Mouse (Mus musculus): ENCODE measurements around the gene Banp. TPM values are rescaled to one million over a fixed set of nuclear protein-coding genes. Genes with fewer than 3 reads are reported as not detected.

Gene Banp
- 37.8 and 50.5 TPM in 2 replicates for polyA plus RNA-seq (2014; fragmentation: Nextera tagmentation; extraction: Ambion mirVana)

DNA sequence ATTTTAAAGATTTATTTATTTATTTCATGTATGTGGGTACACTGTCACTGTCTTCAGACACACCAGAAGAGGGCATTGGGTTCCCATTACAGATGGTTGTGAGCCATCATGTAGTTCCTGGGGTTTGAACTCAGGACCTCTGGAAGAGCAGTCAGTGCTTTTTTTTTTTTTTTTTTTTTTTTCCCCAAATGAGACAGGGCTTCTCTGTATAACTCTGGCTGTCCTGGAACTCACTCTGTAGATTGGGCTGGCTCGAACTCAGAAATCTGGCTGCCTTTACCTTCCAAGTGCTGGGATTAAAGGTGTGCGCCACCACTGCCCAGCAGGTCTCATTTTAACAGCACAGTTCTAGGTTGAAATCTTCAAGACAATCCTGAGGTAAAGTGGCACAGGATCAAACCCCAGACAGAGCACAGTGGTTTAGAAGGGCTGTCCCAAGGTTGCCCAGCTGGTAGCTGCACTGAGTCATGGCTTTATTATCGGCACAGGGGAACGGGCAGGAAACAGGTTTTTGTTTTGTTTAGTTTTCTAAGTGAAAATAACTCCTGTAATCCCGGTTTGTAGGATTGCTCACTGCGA, at the start of gene Banp:
Gene Banp (plus strand): TSS at position 529 of the 579 bp plus-strand sequence.
- ATAC-seq (ENCODE audit: low FRiP score): no peak
- H3K27me3 ChIP-seq (ENCODE audit: control insufficient read depth, insufficient read depth, low read length): no peaks in the 10 kb centered on the region
- peak within 1 kb of the TSS; percentile 97 for H3K4me2 ChIP-seq (replicated peaks)
- 68% methylated on average over 6 of the region's 6 CpGs for WGBS
- no peaks in the 10 kb centered on the region for H3K9me3 ChIP-seq (ENCODE audit: control insufficient read depth, low read length)
- peaks cover 5% of the 10 kb centered on the region; the same call in 1 of the 2 replicates for H3K36me3 ChIP-seq (replicated peaks; ENCODE audit: control insufficient read depth, insufficient read depth)
- no peak for DNase-seq (ENCODE audit: low spot score)
- H3K4me1 ChIP-seq (replicated peaks; ENCODE audit: control insufficient read depth, insufficient read depth, low read length): peaks cover 29% of the 10 kb centered on the region
- H3K27ac ChIP-seq: peak within 1 kb of the TSS; percentile 95
- H3K9ac ChIP-seq: peak within 1 kb of the TSS; percentile 95
- peak within 1 kb of the TSS; percentile 92 for H3K4me3 ChIP-seq (replicated peaks; ENCODE audit: low read length)

DNA sequence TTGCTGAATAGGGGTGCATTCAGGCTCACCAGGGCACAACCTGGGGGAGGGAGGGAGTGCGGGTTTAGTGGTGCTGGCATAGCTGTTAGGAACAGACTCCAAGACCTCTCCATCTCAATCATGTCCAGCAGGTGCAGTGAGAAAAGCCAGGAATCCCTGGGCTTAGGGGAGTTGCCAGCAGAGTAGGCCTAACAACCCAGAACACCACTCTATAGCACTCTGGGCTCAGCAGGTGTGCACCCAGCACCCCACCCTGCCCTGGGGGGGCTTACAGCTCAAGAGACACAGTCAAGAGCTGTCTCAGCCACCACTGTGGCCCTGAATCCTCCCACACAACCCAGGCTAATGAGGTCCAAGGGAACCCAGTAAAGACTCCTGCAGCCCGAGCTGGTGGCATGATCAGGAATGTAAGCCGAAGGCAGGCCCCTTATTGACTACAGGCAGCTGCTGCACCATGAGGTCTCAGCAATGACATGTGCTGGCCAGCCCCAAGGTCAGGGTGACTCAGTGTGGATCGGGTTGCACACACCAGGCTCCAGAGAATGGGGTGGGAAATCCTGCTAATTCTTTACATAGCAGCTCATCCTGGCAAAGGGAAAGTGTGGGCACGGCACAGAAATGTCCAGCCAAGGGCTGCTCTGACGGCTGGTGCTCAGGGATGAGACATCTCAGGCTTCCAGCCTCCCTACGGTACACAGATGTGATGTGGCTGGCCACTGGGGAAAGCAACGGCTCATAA, 47.9 kb upstream of the Banp start:
- Histone ChIP-seq H3K36me3 (replicated peaks; ENCODE audit: control insufficient read depth, insufficient read depth) (no peaks in the 10 kb centered on the region), H3K9me3 (ENCODE audit: control insufficient read depth, low read length) (no peaks in the 10 kb centered on the region), H3K4me3 (replicated peaks; ENCODE audit: low read length) (no peak overlapping the region), H3K27me3 (ENCODE audit: control insufficient read depth, insufficient read depth, low read length) (no peaks in the 10 kb centered on the region), H3K4me2 (replicated peaks) (peak overlapping the region; percentile 13; the same call in 1 of the 2 replicates), H3K27ac (no peak overlapping the region; the same call in 1 of the 2 replicates), H3K4me1 (replicated peaks; ENCODE audit: control insufficient read depth, insufficient read depth, low read length) (peaks cover 43% of the 10 kb centered on the region), H3K9ac (peak overlapping the region; percentile 25; the same call in 1 of the 2 replicates)
- 63% methylated on average over 8 of the region's 8 CpGs for WGBS
- DNase-seq (ENCODE audit: low spot score): no peak
- no peak for ATAC-seq (ENCODE audit: low FRiP score)

DNA sequence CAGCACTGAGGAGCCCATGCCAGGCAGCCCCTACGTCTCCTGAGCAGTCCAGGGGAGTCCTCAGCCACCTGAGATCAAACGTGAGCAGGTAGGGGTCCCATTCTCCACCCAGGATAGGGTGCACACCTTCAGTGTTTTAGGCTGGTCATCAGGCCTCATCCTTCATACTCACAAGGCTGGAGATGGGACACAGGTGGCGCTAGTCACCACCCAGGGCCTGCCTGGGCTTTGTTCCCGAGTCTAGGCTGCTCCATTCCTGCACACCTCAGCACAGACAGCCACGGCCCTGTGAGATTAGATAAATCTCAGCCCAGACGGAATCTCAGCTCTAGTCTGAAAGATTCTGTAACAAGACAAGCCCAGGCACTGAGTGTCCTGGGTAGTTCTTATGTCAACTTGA, 45.6 kb upstream of the Banp start:
- Histone ChIP-seq H3K4me1 (replicated peaks; ENCODE audit: control insufficient read depth, insufficient read depth, low read length) (peaks cover 25% of the 10 kb centered on the region), H3K27ac (no peak overlapping the region), H3K9ac (0 out of 2 replicates have a peak overlapping the region, but pooled peaks have one; percentile 68), H3K4me3 (replicated peaks; ENCODE audit: low read length) (peak overlapping the region; percentile 66; the same call in 1 of the 2 replicates), H3K9me3 (ENCODE audit: control insufficient read depth, low read length) (no peaks in the 10 kb centered on the region), H3K4me2 (replicated peaks) (no peak overlapping the region), H3K27me3 (ENCODE audit: control insufficient read depth, insufficient read depth, low read length) (no peaks in the 10 kb centered on the region; the same call in 1 of the 2 replicates), H3K36me3 (replicated peaks; ENCODE audit: control insufficient read depth, insufficient read depth) (no peaks in the 10 kb centered on the region)
- no peak for ATAC-seq (ENCODE audit: low FRiP score)
- 68% methylated on average over 6 of the region's 6 CpGs for WGBS
- DNase-seq (ENCODE audit: low spot score): no peak

DNA sequence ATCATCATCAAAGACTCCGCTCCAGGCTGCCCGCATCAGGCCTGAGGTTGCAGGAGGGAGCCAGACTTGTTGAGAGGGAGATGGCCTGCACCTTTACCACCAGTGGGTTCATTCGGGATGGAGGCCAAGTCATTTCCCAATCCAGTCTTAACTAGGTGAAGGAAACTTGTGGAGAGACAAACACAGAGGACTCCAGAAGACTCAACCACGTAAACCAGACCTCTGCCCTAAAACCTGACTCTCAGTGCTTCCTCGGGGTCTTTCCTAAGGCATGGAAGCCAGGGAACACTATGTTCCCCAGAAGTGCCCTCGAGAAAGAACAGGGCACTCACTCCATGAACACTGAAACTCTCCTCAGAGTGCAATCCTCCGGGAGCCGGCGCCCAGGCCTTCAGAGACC, 44.6 kb upstream of the Banp start:
- H3K9ac ChIP-seq: peak overlapping the region; percentile 68
- WGBS: 85% methylated on average over 9 of the region's 9 CpGs
- DNase-seq (ENCODE audit: low spot score) (no peak), ATAC-seq (ENCODE audit: low FRiP score) (no peak)
- H3K27ac ChIP-seq: no peak overlapping the region
- H3K4me3 ChIP-seq (replicated peaks; ENCODE audit: low read length): peak overlapping the region; percentile 66
- H3K27me3 ChIP-seq (ENCODE audit: control insufficient read depth, insufficient read depth, low read length): no peaks in the 10 kb centered on the region; the same call in 1 of the 2 replicates
- peak overlapping the region; percentile 78 for H3K4me2 ChIP-seq (replicated peaks)
- H3K9me3 ChIP-seq (ENCODE audit: control insufficient read depth, low read length): no peaks in the 10 kb centered on the region
- H3K4me1 ChIP-seq (replicated peaks; ENCODE audit: control insufficient read depth, insufficient read depth, low read length): peaks cover 22% of the 10 kb centered on the region
- no peaks in the 10 kb centered on the region for H3K36me3 ChIP-seq (replicated peaks; ENCODE audit: control insufficient read depth, insufficient read depth)

DNA sequence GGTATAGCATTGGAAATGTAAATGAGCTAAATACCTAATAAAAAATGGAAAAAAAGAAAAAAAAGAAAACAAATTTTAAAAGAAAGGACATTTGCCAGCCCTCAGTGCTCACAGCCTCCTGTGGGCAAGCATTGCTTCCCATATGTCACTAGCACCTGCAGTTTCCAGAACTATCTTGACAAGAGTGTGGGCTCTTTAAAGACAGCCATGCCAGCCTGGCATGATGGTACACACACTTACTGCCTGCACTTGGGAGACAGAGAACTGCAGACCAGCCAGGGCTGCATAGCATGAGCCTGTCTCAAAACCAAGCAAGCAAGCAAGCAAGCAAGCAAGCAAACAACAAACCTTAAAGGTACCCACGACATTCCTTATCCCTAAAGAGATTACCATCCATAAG, 44.1 kb upstream of the Banp start:
- ATAC-seq (ENCODE audit: low FRiP score) (no peak), DNase-seq (ENCODE audit: low spot score) (no peak)
- Histone ChIP-seq H3K4me3 (replicated peaks; ENCODE audit: low read length) (peak overlapping the region; percentile 66), H3K36me3 (replicated peaks; ENCODE audit: control insufficient read depth, insufficient read depth) (no peaks in the 10 kb centered on the region), H3K9me3 (ENCODE audit: control insufficient read depth, low read length) (no peaks in the 10 kb centered on the region), H3K27ac (no peak overlapping the region), H3K4me2 (replicated peaks) (peak overlapping the region; percentile 78), H3K9ac (peak overlapping the region; percentile 68), H3K27me3 (ENCODE audit: control insufficient read depth, insufficient read depth, low read length) (no peaks in the 10 kb centered on the region; the same call in 1 of the 2 replicates), H3K4me1 (replicated peaks; ENCODE audit: control insufficient read depth, insufficient read depth, low read length) (peaks cover 22% of the 10 kb centered on the region)
- WGBS: 65% methylated on average over 1 of the region's 1 CpGs

DNA sequence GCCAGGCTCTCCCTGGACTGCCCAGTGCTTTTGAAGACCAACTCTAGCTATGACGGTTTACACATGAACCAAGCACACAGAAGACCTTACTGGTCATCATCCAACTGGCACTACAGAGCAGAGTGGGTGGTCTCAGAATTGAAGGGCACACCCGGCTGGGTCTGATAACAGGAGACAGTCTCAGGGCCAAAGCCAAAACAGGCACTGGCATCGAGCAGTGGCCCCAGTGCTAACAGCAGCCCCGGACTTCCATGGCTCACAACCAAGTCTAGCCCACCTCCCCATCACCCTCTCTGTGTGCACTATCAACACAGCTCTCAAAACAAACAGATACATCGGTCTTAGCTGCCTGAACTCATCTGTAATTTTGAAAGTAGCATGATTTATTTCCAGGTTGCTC, 43.7 kb upstream of the Banp start:
- H3K27ac ChIP-seq: no peak overlapping the region
- H3K9ac ChIP-seq: peak overlapping the region; percentile 68
- DNase-seq (ENCODE audit: low spot score) (no peak), ATAC-seq (ENCODE audit: low FRiP score) (no peak)
- H3K9me3 ChIP-seq (ENCODE audit: control insufficient read depth, low read length): no peaks in the 10 kb centered on the region
- H3K4me1 ChIP-seq (replicated peaks; ENCODE audit: control insufficient read depth, insufficient read depth, low read length): peaks cover 22% of the 10 kb centered on the region
- no peaks in the 10 kb centered on the region for H3K36me3 ChIP-seq (replicated peaks; ENCODE audit: control insufficient read depth, insufficient read depth)
- peak overlapping the region; percentile 78 for H3K4me2 ChIP-seq (replicated peaks)
- H3K4me3 ChIP-seq (replicated peaks; ENCODE audit: low read length): peak overlapping the region; percentile 66
- no peaks in the 10 kb centered on the region; the same call in 1 of the 2 replicates for H3K27me3 ChIP-seq (ENCODE audit: control insufficient read depth, insufficient read depth, low read length)
- WGBS: 41% methylated on average over 5 of the region's 5 CpGs

DNA sequence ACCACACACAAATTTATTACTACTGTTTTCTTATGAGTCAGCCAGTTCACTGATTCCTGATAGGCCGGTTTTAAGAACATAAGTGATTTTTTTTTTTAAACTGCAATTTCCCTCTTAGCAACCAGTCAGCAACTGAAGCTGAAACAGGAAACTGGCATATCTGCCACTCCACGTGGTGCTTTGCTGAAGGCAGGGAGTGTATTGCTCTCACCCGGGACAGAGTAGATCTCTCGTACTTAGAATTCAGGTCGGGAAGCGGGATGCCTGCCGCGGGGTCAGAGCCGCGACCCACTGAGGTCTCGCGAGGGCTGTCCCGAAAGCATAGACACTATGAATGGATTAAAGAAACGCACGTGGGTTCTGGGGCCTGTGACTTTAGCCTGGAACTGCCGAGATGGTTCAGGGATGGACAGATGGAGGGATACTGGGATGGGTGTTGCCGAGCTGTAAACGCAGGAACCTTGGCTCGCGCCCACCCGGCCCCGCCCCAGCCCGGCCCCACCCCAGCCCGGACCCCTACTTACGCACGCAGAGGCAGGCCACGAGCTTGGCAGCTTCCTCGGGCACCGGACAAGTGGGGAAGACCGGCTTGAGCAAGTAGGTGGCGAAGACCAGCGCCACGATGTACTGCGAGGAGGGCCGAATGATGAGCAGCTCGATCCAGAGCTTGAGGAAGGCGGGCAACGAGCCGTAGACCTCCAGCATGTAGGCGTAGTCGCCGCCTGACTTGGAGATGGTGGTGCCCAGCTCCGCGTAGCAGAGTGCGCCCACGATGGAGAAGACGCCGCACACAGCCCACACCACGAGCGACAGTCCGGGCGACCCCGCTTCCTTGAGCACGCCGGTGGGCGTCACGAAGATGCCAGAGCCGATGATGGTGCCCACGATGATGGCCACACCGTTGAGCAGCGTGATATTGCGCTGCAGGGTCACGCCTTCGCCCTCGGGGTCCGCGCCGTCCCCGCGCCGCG, 42.7 kb upstream of the Banp start:
- H3K4me3 ChIP-seq (replicated peaks; ENCODE audit: low read length): peak overlapping the region; percentile 66
- peak overlapping the region; percentile 40; the same call in 1 of the 2 replicates for H3K27ac ChIP-seq
- WGBS: under 1% methylated on average over 72 of the region's 72 CpGs
- no peaks in the 10 kb centered on the region; the same call in 1 of the 2 replicates for H3K27me3 ChIP-seq (ENCODE audit: control insufficient read depth, insufficient read depth, low read length)
- H3K9me3 ChIP-seq (ENCODE audit: control insufficient read depth, low read length): no peaks in the 10 kb centered on the region
- H3K4me2 ChIP-seq (replicated peaks): peak overlapping the region; percentile 78
- peak; percentile 63 for ATAC-seq (ENCODE audit: low FRiP score)
- H3K36me3 ChIP-seq (replicated peaks; ENCODE audit: control insufficient read depth, insufficient read depth): no peaks in the 10 kb centered on the region
- peaks cover 22% of the 10 kb centered on the region for H3K4me1 ChIP-seq (replicated peaks; ENCODE audit: control insufficient read depth, insufficient read depth, low read length)
- DNase-seq (ENCODE audit: low spot score): no peak
- H3K9ac ChIP-seq: peak overlapping the region; percentile 68

DNA sequence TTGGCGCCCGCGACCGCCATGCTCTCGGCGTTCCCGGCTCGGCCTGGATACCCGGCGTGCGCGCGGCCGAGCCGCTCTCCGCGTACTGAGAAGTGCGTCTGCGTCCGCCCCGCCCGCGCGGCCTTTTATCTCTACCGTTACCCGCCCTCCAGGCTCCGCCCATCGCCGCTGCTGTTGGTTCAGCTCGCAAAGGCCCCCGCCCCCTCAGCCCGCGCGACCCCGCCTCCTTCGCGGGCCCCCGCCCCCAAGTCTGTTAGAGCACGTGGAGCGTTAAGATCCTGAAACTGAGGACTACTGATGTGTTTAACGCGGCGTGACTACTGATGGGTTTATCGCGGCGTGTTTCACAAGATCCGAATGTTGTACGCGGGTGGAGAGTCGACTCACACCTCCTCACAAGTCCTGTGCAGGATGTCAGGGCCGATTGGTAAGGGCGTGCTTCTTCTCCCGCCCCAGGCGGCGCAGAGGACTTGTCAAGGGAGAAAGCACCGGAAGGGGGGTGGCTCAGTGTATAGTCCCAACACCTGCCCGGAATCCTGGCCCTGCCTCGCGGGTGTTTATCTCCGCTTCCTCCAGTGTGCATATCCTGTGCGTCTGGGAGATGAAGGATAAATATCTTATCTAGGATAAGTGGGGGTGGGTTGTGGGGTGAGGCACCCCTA, 41.8 kb upstream of the Banp start, which contains the start of gene Slc7a5:
Gene Slc7a5 (minus strand): TSS at position 108 of the 662 bp plus-strand sequence.
- Histone ChIP-seq H3K4me3 (replicated peaks; ENCODE audit: low read length) (peak within 1 kb of the TSS; percentile 66), H3K27me3 (ENCODE audit: control insufficient read depth, insufficient read depth, low read length) (no peaks in the 10 kb centered on the region; the same call in 1 of the 2 replicates), H3K9ac (peak within 1 kb of the TSS; percentile 68), H3K4me1 (replicated peaks; ENCODE audit: control insufficient read depth, insufficient read depth, low read length) (peaks cover 22% of the 10 kb centered on the region), H3K36me3 (replicated peaks; ENCODE audit: control insufficient read depth, insufficient read depth) (no peaks in the 10 kb centered on the region), H3K27ac (peak within 1 kb of the TSS; percentile 40; the same call in 1 of the 2 replicates), H3K9me3 (ENCODE audit: control insufficient read depth, low read length) (no peaks in the 10 kb centered on the region), H3K4me2 (replicated peaks) (peak within 1 kb of the TSS; percentile 78)
- peak; percentile 98 for DNase-seq (ENCODE audit: low spot score)
- WGBS: under 1% methylated on average over 53 of the region's 61 CpGs
- peak; percentile 92 for ATAC-seq (ENCODE audit: low FRiP score)

All from hindbrain, embryonic 14.5 days (tissue).